Mouse (Mus musculus) limb, embryonic 14.5 days (tissue): ENCODE results near the gene Msi2. TPM values are rescaled to one million over a fixed set of nuclear protein-coding genes. Genes with fewer than 3 reads are reported as not detected.
A peak's percentile ranks its signal among the peaks of the same experiment; 100 is the strongest.

Experiments
- ATAC-seq: fragments of 200-750 bp; cut with Nextera tagmentation; 2 replicates; pipeline ENCODE4 v1.8.0; 2017; ENCODE audit warnings: low read depth, moderate number of reproducible peaks, moderate TSS enrichment; ENCODE audit not compliant: low FRiP score
- DNase-seq: peaks from one replicate; pipeline ENCODE4 v3.0.0-alpha.2; 2015; ENCODE audit warnings: low spot score
- H3K27ac ChIP-seq: fragments of 300-500 bp; sonication (generic); replicated peaks from 2 replicates; pipeline ENCODE4 v1.5.1; 2014; ENCODE audit warnings: low read depth, mild to moderate bottlenecking, low read length, moderate library complexity, mixed read lengths
- H3K27me3 ChIP-seq: fragments of 300-500 bp; sonication (generic); 2 replicates; pipeline ENCODE4 v1.6.1; 2014; ENCODE audit warnings: low read length, mixed read lengths; ENCODE audit not compliant: control insufficient read depth, insufficient read depth
- H3K36me3 ChIP-seq: fragments of 300-500 bp; sonication (generic); 2 replicates; pipeline ENCODE4 v1.6.1; 2014; ENCODE audit warnings: mild to moderate bottlenecking, low read length, moderate library complexity, mixed read lengths; ENCODE audit not compliant: control insufficient read depth, insufficient read depth
- H3K4me1 ChIP-seq: fragments of 300-500 bp; sonication (generic); 2 replicates; pipeline ENCODE4 v1.6.1; 2014; ENCODE audit warnings: antibody characterized with exemption, low read length, mixed read lengths; ENCODE audit not compliant: control insufficient read depth, insufficient read depth
- H3K4me2 ChIP-seq: fragments of 300-500 bp; sonication (generic); replicated peaks from 2 replicates; pipeline ENCODE4 v1.6.1; 2014; ENCODE audit warnings: low read depth, mild to moderate bottlenecking, low read length, moderate library complexity; ENCODE audit not compliant: severe bottlenecking
- H3K4me3 ChIP-seq: fragments of 300-500 bp; sonication (generic); replicated peaks from 2 replicates; pipeline ENCODE4 v1.5.1; 2014; ENCODE audit warnings: low read length
- H3K9ac ChIP-seq: fragments of 300-500 bp; sonication (generic); 2 replicates; pipeline ENCODE4 v1.6.1; 2014; ENCODE audit warnings: mild to moderate bottlenecking, low read depth, low read length, moderate library complexity; ENCODE audit not compliant: severe bottlenecking
- H3K9me3 ChIP-seq: fragments of 300-500 bp; sonication (generic); 2 replicates; pipeline ENCODE4 v1.6.1; 2016; ENCODE audit warnings: low read length; ENCODE audit not compliant: control insufficient read depth
- POLR2A ChIP-seq: fragments of 200-500 bp; IDR thresholded peaks from 2 replicates; pipeline ENCODE4 v1.8.0; 2012; ENCODE audit warnings: inconsistent platforms, mild to moderate bottlenecking, moderate library complexity, borderline replicate concordance; ENCODE audit not compliant: insufficient read depth, insufficient read length; ENCODE audit errors: extremely low read depth
- WGBS: fragments of 180-500 bp; shearing (Covaris S2); extraction: QIAGEN DNeasy Blood & Tissue Kit; methylation state at CpG from one replicate; pipeline ENCODE4 v1.1.7; 2014; 5-methylcytosine and 5-hydroxymethylcytosine counted together
- polyA plus RNA-seq, 2 experiments: library from polyadenylated mRNA; depleted of rRNA in 1 of 2; stranded (reverse) in 1 of 2; unstranded in 1 of 2; fragments of >200 nt; fragmentation: Nextera tagmentation in 1 of 2; extraction: Ambion mirVana in 1 of 2; gene quantifications; 2 replicates each; pipeline versions ENCODE4 v1.2.1 to v1.2.3; 2012 to 2014

Msi2 gene
- polyA plus RNA-seq, 2 experiments: 13.9 to 36.5 TPM

DNA sequence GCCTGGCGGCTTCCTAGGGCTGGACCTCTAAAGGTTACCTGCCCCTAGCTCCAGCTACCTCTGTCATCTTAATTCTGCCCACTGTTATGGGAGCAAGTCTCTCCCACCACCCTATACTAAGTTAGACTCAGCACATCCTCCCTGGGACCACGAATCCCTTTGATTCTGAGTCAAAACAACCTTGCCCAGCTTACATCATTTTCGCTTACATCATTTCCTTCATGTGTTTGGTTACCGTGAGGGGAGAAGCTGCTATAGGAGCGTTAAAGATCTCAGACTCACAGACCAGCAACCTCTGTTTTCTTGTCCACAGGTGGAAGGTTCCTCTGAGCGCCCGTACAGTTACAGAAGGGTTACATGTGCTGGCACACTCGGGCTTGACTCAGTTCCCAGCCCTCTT lies 288.0 kb downstream of the Msi2 start:
- no peak overlapping the region for H3K27ac ChIP-seq
- ATAC-seq (no peak), DNase-seq (no peak)
- H3K4me3 ChIP-seq: no peak overlapping the region
- no peak overlapping the region for H3K9ac ChIP-seq
- no peaks in the 10 kb centered on the region for H3K27me3 ChIP-seq
- 78% methylated on average over 8 of the region's 8 CpGs for WGBS
- no peak overlapping the region for H3K4me2 ChIP-seq
- 0 out of 2 replicates have a peak, but pooled peaks cover 2% of the 10 kb centered on the region for H3K9me3 ChIP-seq
- no peaks in the 10 kb centered on the region for H3K36me3 ChIP-seq
- TF ChIP-seq POLR2A: no peak
- peaks cover 23% of the 10 kb centered on the region for H3K4me1 ChIP-seq

DNA sequence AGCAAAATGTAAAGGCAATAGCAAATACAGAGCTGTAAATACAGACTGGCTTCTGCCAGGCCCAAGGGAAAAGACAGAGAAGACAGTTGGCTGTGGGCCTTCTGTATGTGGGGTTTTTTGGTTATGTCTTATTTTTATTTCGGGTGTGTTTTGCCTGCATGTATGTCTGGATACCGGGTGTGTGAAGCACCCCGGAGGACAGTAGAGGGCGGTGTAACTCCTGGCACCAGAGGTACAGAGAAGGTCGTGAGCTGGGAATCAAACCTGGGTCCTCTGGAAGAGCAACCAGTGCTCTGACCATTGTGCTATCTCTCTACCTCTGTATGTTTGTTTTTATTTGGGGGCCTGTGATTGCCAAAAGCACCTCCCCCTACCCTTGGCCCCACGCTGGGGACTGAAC lies 288.6 kb downstream of the Msi2 start:
- Histone ChIP-seq H3K27me3 (no peaks in the 10 kb centered on the region), H3K36me3 (no peaks in the 10 kb centered on the region), H3K4me2 (no peak overlapping the region), H3K27ac (no peak overlapping the region), H3K9me3 (0 out of 2 replicates have a peak, but pooled peaks cover 2% of the 10 kb centered on the region), H3K4me3 (no peak overlapping the region), H3K9ac (no peak overlapping the region), H3K4me1 (peaks cover 29% of the 10 kb centered on the region)
- no peak for DNase-seq
- TF ChIP-seq POLR2A: no peak
- WGBS: 94% methylated on average over 6 of the region's 6 CpGs
- no peak for ATAC-seq

DNA sequence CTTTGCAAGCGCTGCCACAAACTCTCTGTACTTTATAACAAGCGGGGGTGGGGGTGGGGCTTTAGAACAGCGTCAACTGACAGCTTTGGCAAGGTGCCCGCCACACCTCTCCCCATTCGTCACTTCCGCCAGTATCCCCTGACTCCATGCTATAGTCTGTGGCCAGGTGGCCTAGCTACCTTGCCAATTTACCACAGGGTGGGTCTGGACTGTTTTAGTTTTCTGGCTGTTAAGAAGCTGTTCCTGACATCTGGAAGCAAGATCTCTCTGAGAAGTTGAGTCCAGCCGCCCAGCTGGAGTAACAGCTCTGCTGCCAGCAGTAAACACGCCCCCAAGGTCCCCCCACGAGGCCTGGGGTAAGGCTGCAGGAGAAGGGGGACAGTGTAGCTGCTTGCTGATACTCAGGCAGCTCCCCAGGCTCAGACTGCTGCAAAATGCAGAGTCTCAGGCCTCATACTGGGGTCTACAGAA lies 292.6 kb downstream of the Msi2 start:
- Histone ChIP-seq H3K4me2 (peak overlapping the region; percentile 26), H3K27ac (no peak overlapping the region; the same call in 1 of the 2 replicates), H3K9me3 (0 out of 2 replicates have a peak, but pooled peaks cover 2% of the 10 kb centered on the region), H3K4me1 (peaks cover 49% of the 10 kb centered on the region), H3K27me3 (no peaks in the 10 kb centered on the region), H3K36me3 (no peaks in the 10 kb centered on the region), H3K9ac (no peak overlapping the region), H3K4me3 (no peak overlapping the region; the same call in 1 of the 2 replicates)
- WGBS: 11% methylated on average over 9 of the region's 9 CpGs
- no peak for TF ChIP-seq POLR2A
- DNase-seq (peak; percentile 93), ATAC-seq (peak; percentile 92)

DNA sequence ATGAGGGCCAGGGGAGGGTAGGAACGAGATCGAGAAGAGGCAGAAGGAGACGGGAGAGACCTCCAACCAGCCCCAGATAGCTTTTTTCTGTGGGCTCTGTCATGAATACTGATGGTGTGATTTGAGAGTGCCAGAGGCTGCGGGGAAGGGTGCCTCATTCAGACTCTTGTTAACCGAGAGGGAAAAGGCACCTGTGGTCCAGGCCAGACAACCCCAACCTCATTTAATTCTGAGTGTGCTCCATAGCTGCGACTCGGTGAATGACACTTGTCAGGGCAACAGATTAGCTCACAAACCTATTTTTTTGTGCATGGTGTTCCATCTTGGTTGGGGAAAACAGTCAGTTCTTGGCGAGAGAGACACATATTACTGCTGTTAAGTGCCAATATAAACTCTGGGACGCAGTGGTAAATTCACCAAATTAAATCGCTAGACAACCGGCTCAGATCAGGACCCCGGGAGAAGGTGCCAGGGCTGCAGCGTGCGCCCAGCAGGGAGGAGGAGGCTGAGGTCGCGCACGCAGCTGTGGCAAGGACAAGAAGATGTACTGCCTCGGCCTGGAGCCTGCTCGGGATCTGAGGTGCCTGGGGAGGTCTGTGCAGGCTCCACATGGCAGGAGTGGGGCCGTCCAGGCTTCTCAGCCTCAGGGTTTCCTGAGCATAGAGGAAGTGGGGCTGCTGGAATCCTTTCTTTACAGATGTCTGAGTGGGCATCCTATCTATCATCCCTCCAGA lies 294.1 kb downstream of the Msi2 start:
- H3K36me3 ChIP-seq: no peaks in the 10 kb centered on the region
- no peak overlapping the region for H3K27ac ChIP-seq
- no peaks in the 10 kb centered on the region for H3K27me3 ChIP-seq
- H3K4me1 ChIP-seq: peaks cover 51% of the 10 kb centered on the region
- ATAC-seq (no peak), DNase-seq (no peak)
- H3K9ac ChIP-seq: no peak overlapping the region
- TF ChIP-seq POLR2A: no peak
- no peaks in the 10 kb centered on the region for H3K9me3 ChIP-seq
- no peak overlapping the region for H3K4me2 ChIP-seq
- 37% methylated on average over 20 of the region's 20 CpGs for WGBS
- no peak overlapping the region for H3K4me3 ChIP-seq

DNA sequence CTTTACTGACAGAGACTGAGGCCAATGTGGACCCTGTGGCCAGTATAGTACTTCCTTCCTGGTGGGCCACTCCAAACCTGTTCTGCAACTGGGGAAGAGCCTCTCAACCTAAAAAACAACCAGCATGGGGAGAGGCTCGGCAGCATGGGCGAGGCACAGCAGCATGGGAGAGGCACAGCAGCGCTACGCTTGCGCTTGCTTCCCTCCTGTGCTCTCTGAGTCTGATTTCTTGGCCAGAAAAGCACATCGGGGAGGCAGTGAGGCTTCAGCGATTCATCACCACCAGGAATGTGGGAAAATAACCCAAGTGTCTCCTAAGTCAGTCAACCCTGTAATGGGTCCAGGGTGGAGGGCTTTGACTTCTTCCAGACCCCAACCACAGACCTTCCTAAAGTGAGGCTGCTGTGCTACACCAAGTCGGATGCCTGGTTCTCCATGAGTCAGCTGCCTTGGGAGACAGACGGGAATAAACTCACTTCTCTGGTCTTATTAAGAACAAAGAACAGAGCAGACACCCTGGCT lies 297.2 kb downstream of the Msi2 start:
- WGBS: 59% methylated on average over 9 of the region's 9 CpGs

More for the DNA sequence above, 297.2 kb downstream of the Msi2 start:
- Histone ChIP-seq H3K4me3 (no peak overlapping the region), H3K36me3 (no peaks in the 10 kb centered on the region), H3K9ac (no peak overlapping the region), H3K27me3 (no peaks in the 10 kb centered on the region), H3K27ac (no peak overlapping the region), H3K4me2 (no peak overlapping the region), H3K4me1 (peaks cover 48% of the 10 kb centered on the region), H3K9me3 (no peaks in the 10 kb centered on the region)
- DNase-seq (no peak), ATAC-seq (no peak)
- TF ChIP-seq POLR2A: no peak
